Mouse (Mus musculus) adrenal gland, adult 8-10 months (tissue): Measurements from ENCODE around the gene Srcap. TPM values are rescaled to one million over a fixed set of nuclear protein-coding genes. Genes with fewer than 3 reads are reported as not detected.
"Not testable (repeated sequence)": the region's sequence is repeated elsewhere in the genome, so short reads cannot be mapped to it uniquely, and the experiment has no call there.

Experiments
- DNase-seq: peaks from one replicate; pipeline ENCODE4 v3.0.0; 2022
- total RNA-seq, 4 experiments: library from RNA; stranded (reverse); gene quantifications; 2 replicates each; pipeline ENCODE4 v1.2.4; 2022

Gene Srcap
- total RNA-seq, 4 experiments from 2014 or later: 103 to 156 (median 120) TPM

DNA sequence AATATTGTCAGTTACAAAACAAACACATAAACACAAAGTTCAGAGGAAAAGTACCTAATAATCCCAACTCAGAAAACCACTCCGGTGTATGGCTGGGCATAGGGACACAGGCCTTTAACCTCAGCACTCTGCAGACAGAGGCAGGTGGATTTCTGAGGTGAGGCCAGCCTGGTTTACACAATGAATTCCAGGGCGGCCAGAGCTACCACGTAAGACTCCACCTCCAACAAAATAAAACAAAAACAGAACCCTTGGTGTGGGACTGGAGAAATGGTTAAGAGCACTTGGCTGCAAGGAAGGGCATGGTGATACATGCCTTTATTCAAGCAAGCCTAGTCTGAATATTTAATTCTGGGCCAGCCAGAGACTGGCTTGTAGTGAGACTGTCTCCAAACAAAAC is 19.9 kb upstream of the Srcap start:
- no peak for DNase-seq

DNA sequence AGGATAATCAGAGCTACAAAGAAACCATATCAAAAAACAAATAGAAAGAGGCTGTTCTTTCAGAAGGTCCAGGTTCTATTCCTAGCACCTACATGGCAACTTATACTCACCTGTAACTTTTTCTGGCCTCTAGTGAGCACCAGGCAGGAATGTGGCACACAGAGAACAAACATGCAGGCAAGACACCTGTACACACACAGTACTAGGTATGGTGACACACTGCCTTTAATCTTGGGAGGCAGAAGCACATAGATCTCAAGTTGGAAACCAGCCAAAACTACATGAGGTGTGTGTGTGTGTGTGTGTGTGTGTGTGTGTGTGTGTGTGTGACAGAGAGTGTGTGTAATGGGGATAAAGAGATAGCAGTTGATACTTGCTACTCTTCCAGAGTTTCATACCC is 17.1 kb upstream of the Srcap start:
- DNase-seq: no peak

GRCm38 (mm10) chr7:127497382-127497781 is 14.4 kb upstream of the Srcap start:
- no peak for DNase-seq

GRCm38 (mm10) chr7:127498407-127498806 is 13.4 kb upstream of the Srcap start:
- no peak for DNase-seq

DNA sequence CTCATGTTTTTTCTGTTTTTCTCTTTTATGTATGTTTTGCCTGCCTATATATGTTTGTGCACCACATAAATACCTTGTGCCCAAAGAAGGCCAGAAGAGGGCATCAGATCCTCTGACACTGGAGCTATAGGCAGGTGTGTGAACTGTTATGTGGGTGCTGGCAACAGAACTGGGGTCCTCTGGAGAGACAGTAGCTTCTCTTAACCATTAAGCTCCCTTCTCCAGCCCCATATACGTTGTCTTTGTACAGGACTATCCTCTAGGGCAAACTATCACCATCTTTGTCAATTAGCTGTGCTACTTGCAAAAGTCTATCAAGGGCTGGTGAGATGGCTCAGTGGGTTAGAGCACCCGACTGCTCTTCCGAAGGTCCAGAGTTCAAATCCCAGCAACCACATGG is 3.5 kb upstream of the Srcap start:
- no peak for DNase-seq

- not testable (repeated sequence) for DNase-seq
Measured at GRCm38 (mm10) chr7:127509830-127510229, 2.0 kb upstream of the Srcap start.

- no peak for DNase-seq
Measured at GRCm38 (mm10) chr7:127511241-127511640, 542 bp upstream of the Srcap start.

GRCm38 (mm10) chr7:127512231-127513015 is 640 bp downstream of the Srcap start:
- DNase-seq: peak; percentile 90

DNA sequence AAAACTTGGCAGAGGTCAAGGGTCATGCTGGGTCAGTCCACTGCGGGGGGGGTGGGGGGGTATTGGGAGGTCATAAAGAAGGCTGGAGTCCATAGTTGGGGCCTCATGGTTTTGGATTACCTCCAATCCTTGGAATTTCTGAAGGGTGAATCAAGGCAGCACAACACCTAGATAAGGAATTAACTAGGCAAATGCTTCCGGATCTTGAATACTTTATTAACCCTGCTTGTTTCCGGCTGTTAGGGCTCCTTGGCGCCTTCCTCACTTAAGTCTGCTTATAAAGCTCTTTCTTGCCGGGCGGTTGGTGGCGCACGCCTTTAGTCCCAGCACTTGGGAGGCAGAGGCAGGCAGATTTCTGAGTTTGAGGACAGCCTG is 1.2 kb downstream of the Srcap start:
- no peak for DNase-seq

DNA sequence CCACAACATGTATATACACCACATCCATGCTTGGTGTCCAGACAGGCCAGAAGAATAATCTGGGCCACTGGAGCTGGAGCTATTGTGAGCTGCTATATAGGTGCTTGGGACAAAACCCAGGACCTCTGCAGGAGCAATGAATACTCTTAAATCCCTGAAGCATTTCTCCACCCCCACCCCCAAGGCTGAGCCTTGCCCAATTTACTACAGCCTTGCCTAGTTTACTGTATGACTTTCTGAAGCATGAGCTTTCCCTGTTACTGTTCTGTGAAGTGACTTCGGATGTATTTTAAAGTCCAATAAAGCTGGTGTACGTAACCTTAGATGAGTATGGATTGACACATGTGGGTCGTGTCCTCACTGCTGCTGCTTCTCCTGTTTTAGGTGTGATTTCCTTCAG is 2.0 kb downstream of the Srcap start:
- DNase-seq: peak; percentile 28

GRCm38 (mm10) chr7:127515846-127516245 is 4.1 kb downstream of the Srcap start:
- DNase-seq: no peak

DNA sequence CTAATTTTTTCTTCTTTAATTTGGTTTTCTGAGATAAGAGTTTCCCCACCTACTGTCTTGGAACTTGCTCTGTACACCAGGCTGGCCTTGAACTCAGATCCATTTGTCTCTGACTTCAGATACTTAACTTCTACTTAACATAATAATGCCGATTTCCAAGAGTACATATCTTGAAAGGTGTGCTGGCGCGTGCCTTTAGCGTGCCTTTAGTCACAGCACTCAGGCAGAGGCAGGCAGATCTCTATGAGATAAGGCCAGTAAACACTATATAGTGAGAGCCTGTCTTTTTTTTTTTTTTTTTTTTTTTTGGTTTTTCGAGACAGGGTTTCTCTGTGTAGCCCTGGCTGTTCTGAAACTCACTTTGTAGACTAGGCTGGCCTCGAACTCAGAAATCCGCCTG is 4.6 kb downstream of the Srcap start:
- no peak for DNase-seq

GRCm38 (mm10) chr7:127519284-127519683 is 7.5 kb downstream of the Srcap start, which contains the start of gene Gm42715:
Gene Gm42715, plus strand, starts transcription at chr7:127519584.
- DNase-seq: no peak

DNA sequence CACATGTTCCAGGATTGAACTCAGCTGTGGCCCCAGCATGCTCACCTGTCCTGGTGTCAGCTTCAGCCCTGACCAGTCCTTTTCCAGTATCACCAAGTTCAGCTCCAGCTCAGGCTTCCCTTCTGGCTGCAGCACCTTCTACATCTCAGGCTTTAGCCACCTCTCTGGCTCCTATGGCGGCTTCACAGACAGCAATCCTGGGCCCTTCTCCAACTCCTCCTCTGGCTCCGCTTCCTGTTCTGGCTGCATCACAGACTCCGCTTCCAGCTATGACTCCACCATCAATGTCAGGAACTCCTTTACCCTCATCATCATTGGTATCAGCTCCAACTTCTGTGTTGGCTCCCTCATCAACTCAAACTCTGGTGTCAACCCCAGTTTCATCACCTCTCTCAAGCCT is 29.9 kb downstream of the Srcap start:
- no peak for DNase-seq

DNA sequence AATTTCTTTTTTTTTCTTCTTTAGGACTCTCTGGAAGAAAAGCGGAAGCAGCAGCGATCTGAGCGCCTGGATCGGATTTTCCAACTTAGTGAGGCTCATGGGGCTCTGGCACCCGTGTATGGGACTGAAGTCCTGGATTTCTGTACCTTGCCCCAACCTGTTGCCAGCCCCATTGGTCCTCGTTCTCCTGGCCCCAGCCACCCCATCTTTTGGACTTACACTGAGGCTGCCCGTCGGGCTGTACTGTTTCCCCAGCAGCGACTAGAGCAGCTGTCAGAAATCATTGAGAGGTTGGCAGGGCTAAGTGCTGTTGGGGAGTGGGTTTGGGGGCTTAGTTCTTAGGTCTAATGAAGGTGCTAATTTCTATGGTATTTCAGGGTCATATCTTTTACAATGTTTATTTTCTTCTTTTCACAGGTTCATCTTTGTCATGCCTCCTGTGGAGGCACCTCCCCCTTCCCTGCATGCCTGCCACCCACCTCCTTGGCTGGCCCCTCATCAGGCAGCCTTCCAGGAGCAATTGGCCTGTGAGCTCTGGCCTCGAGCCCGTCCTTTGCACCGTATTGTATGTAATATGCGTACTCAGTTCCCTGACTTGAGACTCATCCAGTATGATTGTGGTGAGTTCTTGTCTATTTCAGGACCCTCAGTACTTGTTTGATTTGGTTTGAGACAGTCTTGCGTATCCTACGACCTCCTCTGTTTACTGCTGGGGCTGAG is 37.5 kb downstream of the Srcap start:
- no peak for DNase-seq

DNA sequence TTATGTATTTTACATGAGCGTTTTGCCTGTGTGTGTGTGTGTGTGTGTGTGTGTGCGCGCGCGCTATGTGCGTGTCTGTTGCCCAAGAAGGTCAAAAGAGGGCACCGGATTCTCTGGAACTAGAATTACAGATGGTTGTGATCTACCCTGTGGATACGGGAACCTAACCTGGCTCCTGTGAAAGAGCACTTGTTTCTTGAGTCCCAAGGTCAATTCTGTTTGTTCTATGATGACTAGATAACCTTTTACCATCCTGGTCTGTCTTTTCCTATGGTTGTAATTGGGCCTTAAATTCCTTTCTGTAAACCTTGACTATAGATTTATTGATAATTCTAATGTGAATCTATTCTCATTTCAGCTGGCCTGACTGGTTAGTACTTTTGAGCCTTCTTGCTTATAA is 39.8 kb downstream of the Srcap start:
- no peak for DNase-seq

- DNase-seq: no peak
Measured at GRCm38 (mm10) chr7:127560580-127560979, 48.8 kb downstream of the Srcap start.

DNA sequence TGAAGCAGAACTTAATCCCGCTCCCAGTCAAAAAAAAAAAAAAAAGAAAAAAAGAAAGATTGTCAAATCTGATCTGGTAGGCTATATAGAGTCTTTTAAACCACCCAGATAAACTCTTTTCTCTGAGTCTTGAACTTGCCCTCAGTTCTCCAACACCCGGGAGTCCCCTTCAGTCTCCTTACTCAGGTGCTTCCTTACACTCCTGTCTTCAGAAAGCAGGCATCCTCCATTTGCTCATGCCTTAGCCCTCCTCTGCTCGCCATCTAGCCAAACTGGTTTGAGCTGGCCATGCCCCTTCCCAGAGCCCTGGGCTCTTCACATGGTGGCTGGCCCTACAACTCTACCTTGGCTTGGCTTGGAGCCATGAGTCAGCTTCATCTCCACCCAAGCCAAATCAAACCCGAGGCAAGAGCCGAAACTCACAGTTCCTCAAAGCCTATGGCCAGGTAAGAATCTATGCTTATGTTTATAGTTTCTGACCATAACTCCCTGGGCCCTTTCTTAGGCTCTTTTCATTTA is 49.6 kb downstream of the Srcap start, which contains the start of gene Tmem265:
Gene Tmem265, plus strand, starts transcription at position 51 of the 519 bp plus-strand sequence.
- DNase-seq: no peak

DNA sequence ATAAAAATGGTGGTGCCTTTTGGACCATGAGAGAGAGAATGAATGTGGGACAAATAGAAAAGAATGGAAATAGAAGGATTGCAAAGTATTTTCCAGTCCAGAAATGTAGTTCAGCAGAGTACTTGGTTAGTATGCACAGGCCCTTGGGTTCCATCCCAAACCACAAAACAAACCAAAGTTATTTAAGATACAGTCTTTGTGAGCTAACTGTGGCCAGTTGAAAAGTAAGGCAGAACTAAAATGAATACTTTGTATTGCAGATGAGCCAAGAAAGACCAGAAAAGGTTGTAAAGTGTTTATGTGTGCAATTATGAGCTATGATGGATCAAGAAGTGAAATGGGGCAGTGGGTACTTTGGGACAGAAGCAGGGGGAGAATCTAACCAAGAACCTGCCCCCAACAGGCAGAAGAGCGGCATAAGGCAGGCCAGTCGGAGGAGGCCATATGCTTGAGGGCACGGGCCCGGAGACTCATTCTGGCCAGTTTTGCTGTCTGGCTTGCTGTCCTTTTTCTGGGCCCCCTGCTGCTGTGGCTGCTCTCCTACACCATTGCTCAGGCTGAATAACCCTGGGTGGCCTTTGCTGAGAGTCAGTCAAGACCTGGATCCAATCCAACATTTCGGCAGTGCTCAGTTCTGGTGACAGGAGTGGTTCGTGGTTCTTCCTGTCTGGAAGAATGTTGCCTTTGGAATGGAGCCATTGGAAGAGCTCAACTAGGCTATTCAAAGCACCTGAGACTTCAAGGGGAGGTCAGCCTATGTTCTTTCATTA is 52.8 kb downstream of the Srcap start:
- no peak for DNase-seq

- DNase-seq: peak; percentile 96
Measured at GRCm38 (mm10) chr7:127572895-127573471, 61.2 kb downstream of the Srcap start, which contains the start of gene Phkg2. Gene Phkg2, plus strand, starts transcription at chr7:127573340.

DNA sequence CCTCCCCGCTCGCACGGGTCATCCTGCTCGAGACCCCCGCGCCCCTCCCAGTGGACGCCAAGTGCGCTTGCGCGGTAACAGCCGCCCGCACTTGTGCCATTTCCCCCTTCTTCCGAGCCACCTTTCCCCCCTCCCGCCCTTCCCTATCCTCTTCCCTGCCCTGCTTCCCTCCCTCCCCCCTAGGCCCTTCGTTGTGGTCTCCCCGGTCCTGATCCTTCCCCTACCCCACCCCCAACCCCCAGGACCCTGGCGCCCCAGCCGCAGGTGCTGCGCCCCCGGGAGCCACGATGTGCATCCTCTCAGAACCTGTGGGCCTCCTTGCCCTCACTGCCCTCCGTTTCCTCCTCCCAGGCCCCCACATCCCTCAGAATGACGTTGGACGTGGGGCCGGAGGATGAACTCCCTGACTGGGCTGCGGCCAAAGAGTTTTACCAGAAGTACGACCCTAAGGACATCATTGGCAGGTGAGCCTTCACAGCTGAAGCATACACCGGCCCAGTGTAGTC is 61.8 kb downstream of the Srcap start:
- no peak for DNase-seq

- DNase-seq: no peak
Measured at GRCm38 (mm10) chr7:127574115-127574514, 62.3 kb downstream of the Srcap start.
